Mouse (Mus musculus) midbrain, embryonic 10.5 days (tissue): Measurements from ENCODE around the gene Trdmt1. TPM values are rescaled to one million over a fixed set of nuclear protein-coding genes. Genes with fewer than 3 reads are reported as not detected.
A peak's percentile ranks its signal among the peaks of the same experiment; 100 is the strongest.
"Not testable (repeated sequence)": the region's sequence is repeated elsewhere in the genome, so short reads cannot be mapped to it uniquely, and the experiment has no call there.

Experiments used
- DNase-seq: peaks from one replicate; pipeline ENCODE4 v3.0.0-alpha.2; 2017; ENCODE audit warnings: low spot score
- H3K27ac ChIP-seq: fragments of 300-500 bp; sonication (generic); replicated peaks from 2 replicates; pipeline ENCODE4 v1.5.1; 2016; ENCODE audit warnings: mild to moderate bottlenecking
- H3K27me3 ChIP-seq: fragments of 300-500 bp; sonication (generic); 2 replicates; pipeline ENCODE4 v1.6.1; 2016; ENCODE audit warnings: low read depth, mild to moderate bottlenecking; ENCODE audit not compliant: poor library complexity, severe bottlenecking
- H3K36me3 ChIP-seq: fragments of 300-500 bp; sonication (generic); 2 replicates; pipeline ENCODE4 v1.6.1; 2016; ENCODE audit warnings: mild to moderate bottlenecking, moderate library complexity
- H3K4me1 ChIP-seq: fragments of 300-500 bp; sonication (generic); 2 replicates; pipeline ENCODE4 v1.6.1; 2016
- H3K4me3 ChIP-seq: fragments of 300-500 bp; sonication (generic); 2 replicates; pipeline ENCODE4 v1.5.1; 2016; ENCODE audit warnings: mild to moderate bottlenecking, moderate library complexity
- H3K9me3 ChIP-seq: fragments of 300-500 bp; sonication (generic); replicated peaks from 2 replicates; pipeline ENCODE4 v1.6.1; 2016; ENCODE audit warnings: mild to moderate bottlenecking
- WGBS: fragments of 180-500 bp; shearing (Covaris S2); methylation state at CpG from one replicate; pipeline ENCODE4 v1.1.7; 2016; 5-methylcytosine and 5-hydroxymethylcytosine counted together
- polyA plus RNA-seq: library from polyadenylated mRNA; unstranded; fragments of >200 nt; fragmentation: Nextera tagmentation; extraction: Ambion mirVana; gene quantifications from 2 replicates; pipeline ENCODE4 v1.2.1, GENCODE M21; 2016

Trdmt1 gene
- polyA plus RNA-seq = 9.3 and 9.5 TPM in 2 replicates

DNA sequence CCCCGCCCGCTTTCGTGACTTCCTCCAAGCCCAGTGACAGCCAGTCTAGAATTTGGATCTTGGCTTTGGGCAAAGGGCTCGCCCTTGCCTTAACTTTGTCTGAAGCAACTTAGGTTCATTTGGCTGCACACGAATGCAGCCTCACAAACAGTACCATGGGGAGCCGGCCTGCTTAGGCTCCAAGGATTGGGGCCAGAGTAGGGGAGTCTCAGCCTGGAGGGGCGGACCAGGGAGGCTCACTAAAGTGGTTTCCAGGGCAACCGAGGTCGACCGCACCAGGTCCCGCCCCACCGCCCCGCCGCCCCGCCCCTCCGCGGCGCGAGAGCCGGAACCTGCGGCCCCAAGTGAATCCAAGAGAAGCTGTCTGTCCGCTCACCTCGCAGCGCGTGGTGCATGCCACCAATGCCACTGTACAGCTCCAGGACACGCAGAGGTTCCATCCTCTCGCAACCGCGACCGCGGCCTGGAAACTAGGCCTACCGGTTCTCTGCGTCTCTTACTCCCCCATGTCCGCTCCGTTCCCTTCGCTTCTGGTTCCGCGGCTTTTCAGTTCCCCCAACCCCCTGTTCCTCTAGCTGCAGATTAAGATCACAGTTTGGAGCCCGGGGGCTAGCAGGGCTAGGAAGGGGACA, at the start of gene Trdmt1:
Trdmt1 (minus strand) TSS at position 476 of the 632 bp plus-strand sequence.
- no peaks in the 10 kb centered on the region for H3K36me3 ChIP-seq
- no peaks in the 10 kb centered on the region for H3K27me3 ChIP-seq
- H3K9me3 ChIP-seq = no peaks in the 10 kb centered on the region
- H3K27ac ChIP-seq = peak within 1 kb of the TSS; percentile 93
- under 1% methylated on average over 39 of the region's 39 CpGs for WGBS
- peaks cover 37% of the 10 kb centered on the region for H3K4me1 ChIP-seq
- peak; percentile 95 for DNase-seq
- H3K4me3 ChIP-seq = peak within 1 kb of the TSS; percentile 59

GRCm38 (mm10) chr2:13593328-13593727, 48.9 kb upstream of the Trdmt1 start:
- 90% methylated on average over 4 of the region's 4 CpGs for WGBS

GRCm38 (mm10) chr2:13583746-13584145, 39.3 kb upstream of the Trdmt1 start:
- H3K36me3 ChIP-seq = peaks cover 51% of the 10 kb centered on the region
- not testable (repeated sequence) for H3K4me3 ChIP-seq, H3K27me3 ChIP-seq, H3K4me1 ChIP-seq, DNase-seq, H3K9me3 ChIP-seq, H3K27ac ChIP-seq

More at GRCm38 (mm10) chr2:13593328-13593727, 48.9 kb upstream of the Trdmt1 start:
- Histone ChIP-seq H3K27ac (no peak overlapping the region), H3K36me3 (no peaks in the 10 kb centered on the region), H3K27me3 (no peaks in the 10 kb centered on the region), H3K4me3 (no peak overlapping the region), H3K9me3 (no peaks in the 10 kb centered on the region), H3K4me1 (peaks cover 6% of the 10 kb centered on the region; the same call in 1 of the 2 replicates)
- no peak for DNase-seq

- Histone ChIP-seq H3K9me3 (no peaks in the 10 kb centered on the region), H3K36me3 (peaks cover 66% of the 10 kb centered on the region), H3K27ac (no peak overlapping the region), H3K4me3 (no peak overlapping the region), H3K27me3 (no peaks in the 10 kb centered on the region), H3K4me1 (peaks cover 23% of the 10 kb centered on the region)
- no peak for DNase-seq
- 88% methylated on average over 3 of the region's 3 CpGs for WGBS
Observed at GRCm38 (mm10) chr2:13582184-13582583, 37.7 kb upstream of the Trdmt1 start.

GRCm38 (mm10) chr2:13579991-13580390, 35.5 kb upstream of the Trdmt1 start:
- DNase-seq = peak; percentile 40
- no peaks in the 10 kb centered on the region for H3K27me3 ChIP-seq
- H3K4me1 ChIP-seq = peaks cover 36% of the 10 kb centered on the region
- H3K36me3 ChIP-seq = peaks cover 81% of the 10 kb centered on the region
- H3K27ac ChIP-seq = no peak overlapping the region
- 67% methylated on average over 11 of the region's 11 CpGs for WGBS
- no peaks in the 10 kb centered on the region for H3K9me3 ChIP-seq
- no peak overlapping the region for H3K4me3 ChIP-seq

GRCm38 (mm10) chr2:13579315-13579714, 34.8 kb upstream of the Trdmt1 start:
- Histone ChIP-seq H3K4me3 (no peak overlapping the region), H3K27me3 (no peaks in the 10 kb centered on the region), H3K36me3 (peaks cover 81% of the 10 kb centered on the region), H3K9me3 (no peaks in the 10 kb centered on the region), H3K27ac (no peak overlapping the region), H3K4me1 (peaks cover 36% of the 10 kb centered on the region)
- no peak for DNase-seq
- WGBS = 96% methylated on average over 8 of the region's 8 CpGs

DNA sequence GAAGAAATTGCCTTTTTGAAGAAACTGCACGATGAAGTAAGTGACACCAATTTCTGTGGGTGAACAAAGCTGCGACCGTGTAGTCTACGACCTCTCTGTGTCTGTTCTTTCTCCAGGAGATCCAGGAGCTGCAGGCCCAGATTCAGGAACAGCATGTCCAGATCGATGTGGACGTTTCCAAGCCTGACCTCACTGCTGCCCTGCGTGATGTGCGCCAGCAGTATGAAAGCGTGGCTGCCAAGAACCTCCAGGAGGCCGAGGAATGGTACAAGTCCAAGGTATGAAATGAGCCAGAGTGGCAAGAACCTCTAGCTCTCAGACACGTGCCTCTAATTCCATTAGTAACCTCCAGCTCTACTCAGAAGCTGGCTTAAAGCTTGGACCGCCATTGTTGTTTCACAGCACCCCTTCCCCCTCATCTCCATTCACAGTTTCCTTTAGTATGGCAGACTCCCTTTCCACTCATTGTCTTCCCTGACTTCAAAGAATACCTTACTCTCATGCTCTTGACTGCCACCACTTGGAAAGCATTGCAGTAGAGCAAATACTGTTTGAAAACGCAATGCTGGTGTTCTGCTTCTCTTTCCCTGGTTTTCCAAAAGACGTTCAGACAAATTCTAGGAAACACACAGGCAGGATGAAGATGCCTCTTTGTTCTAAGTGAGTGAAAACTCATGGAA, 34.1 kb upstream of the Trdmt1 start:
- H3K9me3 ChIP-seq = no peaks in the 10 kb centered on the region
- peaks cover 36% of the 10 kb centered on the region for H3K4me1 ChIP-seq
- peak overlapping the region; percentile 29; the same call in 1 of the 2 replicates for H3K4me3 ChIP-seq
- peak overlapping the region; percentile 57; the same call in 1 of the 2 replicates for H3K27ac ChIP-seq
- peaks cover 79% of the 10 kb centered on the region for H3K36me3 ChIP-seq
- no peaks in the 10 kb centered on the region for H3K27me3 ChIP-seq
- 76% methylated on average over 14 of the region's 14 CpGs for WGBS
- peak; percentile 22 for DNase-seq

- peak overlapping the region; percentile 97 for H3K4me3 ChIP-seq
- peaks cover 67% of the 10 kb centered on the region for H3K36me3 ChIP-seq
- WGBS = 93% methylated on average over 1 of the region's 1 CpGs
- H3K4me1 ChIP-seq = peaks cover 48% of the 10 kb centered on the region
- H3K27ac ChIP-seq = peak overlapping the region; percentile 97; the same call in 1 of the 2 replicates
- DNase-seq = no peak
- no peaks in the 10 kb centered on the region for H3K27me3 ChIP-seq
- H3K9me3 ChIP-seq = no peaks in the 10 kb centered on the region
Observed at GRCm38 (mm10) chr2:13577399-13577798, 32.9 kb upstream of the Trdmt1 start.

GRCm38 (mm10) chr2:13575926-13576325, 31.5 kb upstream of the Trdmt1 start:
- peak overlapping the region; percentile 97 for H3K4me3 ChIP-seq
- H3K9me3 ChIP-seq = no peaks in the 10 kb centered on the region
- no peaks in the 10 kb centered on the region for H3K27me3 ChIP-seq
- peaks cover 52% of the 10 kb centered on the region for H3K36me3 ChIP-seq
- 13% methylated on average over 6 of the region's 6 CpGs for WGBS
- H3K27ac ChIP-seq = peak overlapping the region; percentile 97
- DNase-seq = peak; percentile 61
- peaks cover 63% of the 10 kb centered on the region for H3K4me1 ChIP-seq

DNA sequence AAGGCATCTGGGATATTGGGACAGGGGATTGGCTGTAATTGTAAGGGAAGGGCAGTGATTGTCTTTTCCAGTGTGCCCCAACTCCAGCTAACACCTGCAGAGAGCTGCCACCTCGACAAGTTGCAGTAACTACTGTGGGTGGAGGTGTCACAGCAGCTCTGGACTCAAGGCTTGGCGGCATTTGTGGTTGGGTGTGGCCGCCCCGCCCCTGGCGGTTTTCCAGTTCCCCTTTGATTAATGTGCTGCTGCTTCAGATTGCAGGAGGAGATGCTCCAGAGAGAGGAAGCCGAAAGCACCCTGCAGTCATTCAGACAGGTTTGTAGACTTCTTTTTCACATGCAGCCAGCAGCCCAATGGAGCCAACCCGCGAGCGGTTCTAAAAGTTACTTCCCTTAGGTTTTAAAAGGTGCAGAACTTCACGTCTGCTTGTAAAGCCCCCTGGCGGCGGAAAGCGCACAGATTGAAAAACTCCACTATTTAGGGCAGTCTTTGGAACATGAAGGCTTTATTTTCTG, 30.9 kb upstream of the Trdmt1 start:
- Histone ChIP-seq H3K9me3 (no peaks in the 10 kb centered on the region), H3K27ac (peak overlapping the region; percentile 97), H3K4me1 (peaks cover 63% of the 10 kb centered on the region), H3K4me3 (peak overlapping the region; percentile 97), H3K36me3 (peaks cover 47% of the 10 kb centered on the region), H3K27me3 (no peaks in the 10 kb centered on the region)
- DNase-seq = peak; percentile 83
- under 1% methylated on average over 13 of the region's 13 CpGs for WGBS

DNA sequence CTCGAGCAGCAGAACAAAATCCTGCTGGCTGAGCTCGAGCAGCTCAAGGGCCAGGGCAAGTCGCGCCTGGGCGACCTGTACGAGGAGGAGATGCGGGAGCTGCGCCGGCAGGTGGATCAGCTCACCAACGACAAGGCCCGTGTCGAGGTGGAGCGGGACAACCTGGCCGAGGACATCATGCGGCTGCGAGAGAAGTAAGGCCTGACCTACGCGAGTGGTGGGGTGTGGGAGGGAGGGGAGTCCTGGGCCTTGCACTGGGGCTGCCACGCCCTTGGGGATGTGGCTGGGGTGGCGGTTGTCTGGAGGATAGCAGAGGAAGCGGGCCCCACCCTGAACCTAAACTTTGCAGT, 30.3 kb upstream of the Trdmt1 start:
- Histone ChIP-seq H3K4me1 (peaks cover 62% of the 10 kb centered on the region), H3K9me3 (no peaks in the 10 kb centered on the region), H3K27me3 (no peaks in the 10 kb centered on the region), H3K36me3 (peaks cover 41% of the 10 kb centered on the region), H3K4me3 (peak overlapping the region; percentile 97), H3K27ac (peak overlapping the region; percentile 97)
- peak; percentile 61 for DNase-seq
- WGBS = under 1% methylated on average over 21 of the region's 21 CpGs

DNA sequence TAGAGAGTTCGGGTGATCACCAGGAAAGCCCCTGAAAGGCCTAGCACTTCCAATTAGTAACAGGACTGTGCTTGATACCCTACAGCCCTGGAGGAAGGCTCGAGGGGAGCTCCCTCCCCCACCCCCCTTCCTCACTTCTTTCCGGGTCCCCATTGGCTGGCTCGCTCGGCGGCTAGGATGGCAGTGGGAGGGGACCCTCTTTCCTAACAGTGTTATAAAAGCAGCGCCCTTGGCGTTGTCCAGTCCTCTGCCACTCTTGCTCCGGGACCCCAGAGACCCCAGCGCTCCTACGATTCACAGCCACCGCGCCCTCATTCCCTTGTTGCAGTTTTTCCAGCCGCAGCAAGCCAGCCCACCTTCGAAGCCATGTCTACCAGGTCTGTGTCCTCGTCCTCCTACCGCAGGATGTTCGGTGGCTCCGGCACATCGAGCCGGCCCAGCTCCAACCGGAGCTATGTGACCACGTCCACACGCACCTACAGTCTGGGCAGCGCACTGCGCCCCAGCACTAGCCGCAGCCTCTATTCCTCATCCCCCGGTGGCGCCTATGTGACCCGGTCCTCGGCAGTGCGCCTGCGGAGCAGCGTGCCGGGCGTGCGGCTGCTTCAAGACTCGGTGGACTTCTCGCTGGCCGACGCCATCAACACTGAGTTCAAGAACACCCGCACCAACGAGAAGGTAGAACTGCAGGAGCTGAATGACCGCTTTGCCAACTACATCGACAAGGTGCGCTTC, 29.8 kb upstream of the Trdmt1 start:
- H3K9me3 ChIP-seq = no peaks in the 10 kb centered on the region
- H3K27ac ChIP-seq = peak overlapping the region; percentile 97
- peak; percentile 95 for DNase-seq
- H3K4me3 ChIP-seq = peak overlapping the region; percentile 97
- H3K36me3 ChIP-seq = peaks cover 35% of the 10 kb centered on the region
- H3K27me3 ChIP-seq = no peaks in the 10 kb centered on the region
- H3K4me1 ChIP-seq = peaks cover 57% of the 10 kb centered on the region
- WGBS = under 1% methylated on average over 46 of the region's 46 CpGs
